ENCODE assay signal across 8 mouse cellular contexts in the genomic region with DNA sequence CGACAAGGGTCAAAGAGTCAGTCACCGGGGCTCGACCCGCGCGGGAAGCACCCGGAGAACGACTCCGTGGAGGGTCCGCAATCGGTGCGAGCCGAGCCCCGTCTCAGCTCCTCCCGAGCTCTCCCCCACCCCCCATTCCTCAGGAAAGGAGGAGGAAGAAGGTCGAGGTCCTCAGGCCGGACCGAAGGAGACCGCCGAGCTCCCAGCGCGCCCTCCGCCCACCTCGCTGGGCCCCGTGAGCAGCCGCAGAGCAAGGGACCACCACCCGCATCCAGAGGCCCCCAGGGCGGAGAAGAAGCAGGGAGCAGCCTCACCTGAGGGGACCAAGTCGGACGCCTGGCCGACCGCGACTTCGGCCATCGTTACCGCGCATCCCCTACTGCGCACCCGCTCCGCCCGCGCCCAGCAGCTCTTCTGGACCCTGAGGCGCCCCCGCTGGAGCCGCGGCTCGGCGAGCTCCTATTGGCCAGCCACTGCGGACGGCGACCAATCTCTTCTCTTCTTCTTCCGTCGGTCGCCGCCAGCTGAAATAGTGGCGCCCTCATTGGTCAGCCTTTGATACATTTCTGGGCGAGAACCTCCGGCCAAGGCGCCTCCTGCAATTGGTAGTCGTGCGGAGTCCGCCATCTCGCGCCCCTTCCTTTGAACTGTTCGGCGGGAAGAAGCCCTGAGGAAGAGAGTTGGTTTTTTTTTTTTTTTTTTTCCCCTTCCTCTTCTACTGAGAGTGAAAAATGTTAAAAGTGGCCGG. TPM values are rescaled to one million over a fixed set of nuclear protein-coding genes. Genes with fewer than 3 reads are reported as not detected.
A peak's percentile ranks its signal among the peaks of the same experiment; 100 is the strongest.
DNase-seq lines count a peak whose midpoint lies in the region; ATAC-seq and TF ChIP-seq lines count a peak whose summit lies in the region.

A gene (minus strand): TSS at position 402 of the 748 bp plus-strand sequence.

- ATAC-seq in forebrain, embryonic 11.5 days (replicated peaks; ENCODE audit: low FRiP score), result peak; percentile 98
- peak; percentile 99 for ATAC-seq in heart, embryonic 16.5 days (replicated peaks; ENCODE audit: extremely low read depth, insufficient read depth, low FRiP score)
- ATAC-seq in liver, embryonic 15.5 days (ENCODE audit: insufficient read depth), result peak; percentile 98
- ATAC-seq in neural tube, embryonic 12.5 days (ENCODE audit: low FRiP score, low read depth), result peak; percentile 99

- peak in 1 of 2 experiments; percentile 6; a peak in 1 of 4 replicates for TF ChIP-seq CTCF in CH12.LX (conservative IDR thresholded peaks at IDR 0.05 in 1 of 2, IDR thresholded peaks at IDR 0.05 in 1 of 2; ENCODE audit: low read depth in 2 of 2, low read length in 2 of 2)

- dilution Hi-C loops in CH12.LX (cut with MboI; ENCODE audit: extremely low pct_ligation_motif_present, extremely low pct_unique_long_range_greater_than_20kb, low sequenced_read_pairs), result no loop called here

- peak; percentile 91 for TF ChIP-seq POLR2A in CH12.LX (IDR thresholded peaks at IDR 0.05; ENCODE audit: low read depth, low read length)

- DNase-seq in CH12.LX (ENCODE audit: extremely low read depth), result peak; percentile 98
- DNase-seq in c-Kit-positive CD71-positive TER-119-negative erythroid progenitor cells, embryonic 14.5 days (ENCODE audit: low read depth), result peak; percentile 91
- DNase-seq in forebrain, embryonic 11.5 days (ENCODE audit: low spot score), result peak; percentile 98
- peak; percentile 97 to 99 for DNase-seq in kidney, postnatal 36 days
- DNase-seq in telencephalon, adult 2 months (ENCODE audit: low read depth, low spot score), result peak; percentile 98

- no peaks in the 10 kb centered on the region for H3K9me3 ChIP-seq in CH12.LX (replicated peaks; ENCODE audit: low read length)
- H3K9me3 ChIP-seq in forebrain, embryonic 11.5 days (ENCODE audit: control insufficient read depth, low read length), result no peaks in the 10 kb centered on the region
- no peaks in the 10 kb centered on the region for H3K9me3 ChIP-seq in heart, embryonic 16.5 days (replicated peaks; ENCODE audit: control insufficient read depth, low read length)
- H3K9me3 ChIP-seq in liver, embryonic 15.5 days (replicated peaks), result no peaks in the 10 kb centered on the region
- no peaks in the 10 kb centered on the region for H3K9me3 ChIP-seq in neural tube, embryonic 12.5 days

- in situ Hi-C loops in CH12.LX (cut with MboI; ENCODE audit: low pct_ligation_motif_present, low pct_unique_long_range_greater_than_20kb, low sequenced_read_pairs), result loop anchor here (25.0 kb wide), 1 partner anchor 463 kb away; a partner anchor contains a TSS

- peaks cover 16 to 18% of the 10 kb centered on the region in 2 experiments for H3K36me3 ChIP-seq in CH12.LX (replicated peaks in 1 of 2; ENCODE audit: control insufficient read depth in 1 of 2, insufficient read depth in 1 of 2, low read length in 1 of 2)
- no peaks in the 10 kb centered on the region; the same call in 1 of the 2 replicates for H3K36me3 ChIP-seq in forebrain, embryonic 11.5 days (ENCODE audit: control insufficient read depth, insufficient read depth, low read length)
- peaks cover 12% of the 10 kb centered on the region for H3K36me3 ChIP-seq in heart, embryonic 16.5 days (ENCODE audit: control insufficient read depth, insufficient read depth)
- peaks cover 20% of the 10 kb centered on the region for H3K36me3 ChIP-seq in liver, embryonic 15.5 days (replicated peaks)
- peaks cover 9% of the 10 kb centered on the region; the same call in 1 of the 2 replicates for H3K36me3 ChIP-seq in neural tube, embryonic 12.5 days

- H3K4me1 ChIP-seq in CH12.LX (ENCODE audit: control insufficient read depth in 1 of 2, insufficient read depth in 2 of 2), result peaks cover 4 to 18% of the 10 kb centered on the region in 2 experiments; a peak in 3 of 4 replicates
- peaks cover 4% of the 10 kb centered on the region for H3K4me1 ChIP-seq in forebrain, embryonic 11.5 days (replicated peaks; ENCODE audit: control insufficient read depth, insufficient read depth, low read length)
- H3K4me1 ChIP-seq in heart, embryonic 16.5 days (ENCODE audit: control insufficient read depth, insufficient read depth, low read length), result peaks cover 10% of the 10 kb centered on the region
- H3K4me1 ChIP-seq in liver, embryonic 15.5 days (replicated peaks), result peaks cover 37% of the 10 kb centered on the region
- H3K4me1 ChIP-seq in neural tube, embryonic 12.5 days, result peaks cover 4% of the 10 kb centered on the region

- TF ChIP-seq EP300 in CH12.LX (IDR thresholded peaks at IDR 0.05; ENCODE audit: low read length), result 0 out of 2 replicates have a peak, but pooled peaks have one; percentile 21

- WGBS in forebrain, embryonic 11.5 days, result under 1% methylated on average over 66 of the region's 67 CpGs
- WGBS in heart, embryonic 16.5 days, result under 1% methylated on average over 66 of the region's 67 CpGs
- under 1% methylated on average over 67 of the region's 67 CpGs for WGBS in liver, embryonic 15.5 days (ENCODE audit: insufficient replicate concordance)
- under 1% methylated on average over 67 of the region's 67 CpGs for WGBS in neural tube, embryonic 12.5 days

- H3K79me2 ChIP-seq in CH12.LX (replicated peaks; ENCODE audit: control insufficient read depth, extremely low read depth, insufficient read depth, poor library complexity, severe bottlenecking), result peaks cover 43% of the 10 kb centered on the region

- no peak; the same call in 1 of the 2 replicates for TF ChIP-seq RAD21 in CH12.LX (IDR thresholded peaks at IDR 0.05; ENCODE audit: low read depth, low read length)

- H3K4me3 ChIP-seq in CH12.LX (replicated peaks in 1 of 3; ENCODE audit: low read depth in 2 of 3, low read length in 2 of 3, poor library complexity in 1 of 3), result peak within 1 kb of the TSS; percentile 63 to 93 (median 93)
- peak within 1 kb of the TSS; percentile 94 for H3K4me3 ChIP-seq in forebrain, embryonic 11.5 days (ENCODE audit: low read depth, low read length)
- peak within 1 kb of the TSS; percentile 98 for H3K4me3 ChIP-seq in heart, embryonic 16.5 days (ENCODE audit: low read length)
- peak within 1 kb of the TSS; percentile 95 for H3K4me3 ChIP-seq in liver, embryonic 15.5 days (replicated peaks)
- peak within 1 kb of the TSS; percentile 84 for H3K4me3 ChIP-seq in neural tube, embryonic 12.5 days

- H3K27ac ChIP-seq in CH12.LX (ENCODE audit: insufficient read depth, low read depth), result peak within 1 kb of the TSS; percentile 85
- peak within 1 kb of the TSS; percentile 80 for H3K27ac ChIP-seq in forebrain, embryonic 11.5 days (ENCODE audit: low read depth, low read length)
- H3K27ac ChIP-seq in heart, embryonic 16.5 days (ENCODE audit: low read length), result peak within 1 kb of the TSS; percentile 96
- H3K27ac ChIP-seq in liver, embryonic 15.5 days (replicated peaks), result peak within 1 kb of the TSS; percentile 92
- H3K27ac ChIP-seq in neural tube, embryonic 12.5 days, result peak within 1 kb of the TSS; percentile 46

- H3K27me3 ChIP-seq in CH12.LX (replicated peaks), result no peaks in the 10 kb centered on the region
- no peaks in the 10 kb centered on the region for H3K27me3 ChIP-seq in forebrain, embryonic 11.5 days (ENCODE audit: control insufficient read depth, insufficient read depth, low read length)
- H3K27me3 ChIP-seq in heart, embryonic 16.5 days (ENCODE audit: control insufficient read depth, insufficient read depth, low read length), result no peaks in the 10 kb centered on the region
- no peaks in the 10 kb centered on the region for H3K27me3 ChIP-seq in liver, embryonic 15.5 days
- H3K27me3 ChIP-seq in neural tube, embryonic 12.5 days (replicated peaks), result no peaks in the 10 kb centered on the region

- peak within 1 kb of the TSS; percentile 95 for H3K9ac ChIP-seq in CH12.LX (ENCODE audit: insufficient read depth, low read depth)
- H3K9ac ChIP-seq in forebrain, embryonic 11.5 days (ENCODE audit: low read length), result peak within 1 kb of the TSS; percentile 97
- peak within 1 kb of the TSS; percentile 98 for H3K9ac ChIP-seq in heart, embryonic 16.5 days (ENCODE audit: low read length)
- H3K9ac ChIP-seq in liver, embryonic 15.5 days, result peak within 1 kb of the TSS; percentile 98
- peak within 1 kb of the TSS; percentile 77 for H3K9ac ChIP-seq in neural tube, embryonic 12.5 days

- H3K4me2 ChIP-seq in CH12.LX (ENCODE audit: insufficient read depth, low read depth, poor library complexity, severe bottlenecking), result peak within 1 kb of the TSS; percentile 59
- peak within 1 kb of the TSS; percentile 54 for H3K4me2 ChIP-seq in forebrain, embryonic 11.5 days (ENCODE audit: low read depth, low read length, severe bottlenecking)
- peak within 1 kb of the TSS; percentile 63 for H3K4me2 ChIP-seq in heart, embryonic 16.5 days (ENCODE audit: low read depth, low read length)
- peak within 1 kb of the TSS; percentile 72 for H3K4me2 ChIP-seq in liver, embryonic 15.5 days
- H3K4me2 ChIP-seq in neural tube, embryonic 12.5 days (replicated peaks), result peak within 1 kb of the TSS; percentile 79

TF ChIP-seq in CH12.LX, 34 proteins besides CTCF, POLR2A, EP300 and RAD21 (continues in another document):
- no peak for TF ChIP-seq GABPA (IDR thresholded peaks at IDR 0.05; ENCODE audit: insufficient replicate concordance, low read depth, low read length)
- TF ChIP-seq ZC3H11A (IDR thresholded peaks at IDR 0.05; ENCODE audit: low read depth, low read length), result no peak
- no peak for TF ChIP-seq ETS1 (conservative IDR thresholded peaks at IDR 0.05; ENCODE audit: low read depth, low read length)
- no peak for TF ChIP-seq JUN (IDR thresholded peaks at IDR 0.05; ENCODE audit: insufficient read depth, low read depth, low read length)
- peak; percentile 54; the same call in 1 of the 2 replicates for TF ChIP-seq MXI1 (IDR thresholded peaks at IDR 0.05; ENCODE audit: low read depth, low read length)
- no peak for TF ChIP-seq USF2 (conservative IDR thresholded peaks at IDR 0.05; ENCODE audit: low read depth, low read length)
- no peak for TF ChIP-seq MYC (IDR thresholded peaks at IDR 0.05; ENCODE audit: low read depth, low read length)
- no peak for TF ChIP-seq CHD1 (IDR thresholded peaks at IDR 0.05; ENCODE audit: low read depth, low read length)
- no peak for TF ChIP-seq RCOR1 (conservative IDR thresholded peaks at IDR 0.05; ENCODE audit: low read depth, low read length)
- TF ChIP-seq MEF2A (IDR thresholded peaks at IDR 0.05; ENCODE audit: borderline replicate concordance, low read depth, low read length), result no peak
- TF ChIP-seq CHD2 (IDR thresholded peaks at IDR 0.05; ENCODE audit: low read length), result peak; percentile 92
- TF ChIP-seq HCFC1 (IDR thresholded peaks at IDR 0.05; ENCODE audit: low read depth, low read length), result peak; percentile 79
- no peak for TF ChIP-seq MAFK (IDR thresholded peaks at IDR 0.05; ENCODE audit: insufficient replicate concordance, low read length)

RNA-seq across cellular contexts. Expression of the gene that starts here (rescaled TPM):
- total RNA-seq in CH12.LX (2012; rRNA removed) (53.1 and 63.2 TPM in 2 replicates), CH12.LX (2014; rRNA removed) (63.6 and 68.3 TPM in 2 replicates)
- polyA plus RNA-seq in CH12.LX (2012; ENCODE audit: insufficient read length, low read depth), result 56.7 and 64.5 TPM in 2 replicates
- polyA plus RNA-seq in forebrain, embryonic 11.5 days (2014; fragmentation: Nextera tagmentation; extraction: Ambion mirVana), result 97.3 TPM in 2 replicates
- 38.5 and 39.8 TPM in 2 replicates for polyA plus RNA-seq in heart, embryonic 16.5 days (2015; fragmentation: Nextera tagmentation; extraction: Ambion mirVana)
- polyA plus RNA-seq in liver, embryonic 15.5 days (2015; fragmentation: Nextera tagmentation; extraction: Ambion mirVana), result 44.9 and 46.4 TPM in 2 replicates
- 53.7 and 56.5 TPM in 2 replicates for polyA plus RNA-seq in neural tube, embryonic 12.5 days (2016; fragmentation: Nextera tagmentation; extraction: Ambion mirVana)

Comparison
In these comparisons a context has a peak if more than half of its experiments do, and no peak if none do; other contexts are left out.
1. Peak in every context shown above with its lines: DNase-seq, ATAC-seq, H3K4me3 ChIP-seq and H3K27ac ChIP-seq.
2. H3K27ac ChIP-seq: peak in every context shown above with its lines; median percentile 96 in heart, embryonic 16.5 days; 92 in liver, embryonic 15.5 days; 85 in CH12.LX; 80 in forebrain, embryonic 11.5 days; 46 in neural tube, embryonic 12.5 days.